Mouse (Mus musculus) midbrain, embryonic 12.5 days (tissue): Measurements from ENCODE around the gene Pdpk1. TPM values are rescaled to one million over a fixed set of nuclear protein-coding genes. Genes with fewer than 3 reads are reported as not detected.
A peak's percentile ranks its signal among the peaks of the same experiment; 100 is the strongest.

Source experiments
- ATAC-seq: fragments of 200-750 bp; cut with Nextera tagmentation; 2 replicates; pipeline ENCODE4 v1.8.0; 2017; ENCODE audit warnings: low read depth, moderate TSS enrichment, moderate library complexity; ENCODE audit not compliant: low FRiP score
- H3K27ac ChIP-seq: fragments of 300-500 bp; sonication (generic); replicated peaks from 2 replicates; pipeline ENCODE4 v1.5.1; 2016; ENCODE audit warnings: mild to moderate bottlenecking
- H3K27me3 ChIP-seq: fragments of 300-500 bp; sonication (generic); 2 replicates; pipeline ENCODE4 v1.6.1; 2016; ENCODE audit warnings: mild to moderate bottlenecking
- H3K36me3 ChIP-seq: fragments of 300-500 bp; sonication (generic); 2 replicates; pipeline ENCODE4 v1.6.1; 2016
- H3K4me1 ChIP-seq: fragments of 300-500 bp; sonication (generic); 2 replicates; pipeline ENCODE4 v1.6.1; 2016
- H3K4me2 ChIP-seq: fragments of 300-500 bp; sonication (generic); replicated peaks from 2 replicates; pipeline ENCODE4 v1.6.1; 2016; ENCODE audit warnings: mild to moderate bottlenecking, moderate library complexity
- H3K4me3 ChIP-seq: fragments of 300-500 bp; sonication (generic); 2 replicates; pipeline ENCODE4 v1.5.1; 2016; ENCODE audit warnings: mild to moderate bottlenecking
- H3K9ac ChIP-seq: fragments of 300-500 bp; sonication (generic); replicated peaks from 2 replicates; pipeline ENCODE4 v1.6.1; 2016; ENCODE audit warnings: mild to moderate bottlenecking, moderate library complexity
- H3K9me3 ChIP-seq: fragments of 300-500 bp; sonication (generic); 2 replicates; pipeline ENCODE4 v1.6.1; 2016; ENCODE audit warnings: mild to moderate bottlenecking
- WGBS: fragments of 180-500 bp; shearing (Covaris S2); methylation state at CpG from one replicate; pipeline ENCODE4 v1.1.7; 2016; 5-methylcytosine and 5-hydroxymethylcytosine counted together
- polyA plus RNA-seq: library from polyadenylated mRNA; unstranded; fragments of >200 nt; fragmentation: Nextera tagmentation; extraction: Ambion mirVana; gene quantifications from 2 replicates; pipeline ENCODE4 v1.2.1, GENCODE M21; 2016

Pdpk1 gene
- polyA plus RNA-seq, 1 experiment from 2014 or later = 56.2 TPM

DNA sequence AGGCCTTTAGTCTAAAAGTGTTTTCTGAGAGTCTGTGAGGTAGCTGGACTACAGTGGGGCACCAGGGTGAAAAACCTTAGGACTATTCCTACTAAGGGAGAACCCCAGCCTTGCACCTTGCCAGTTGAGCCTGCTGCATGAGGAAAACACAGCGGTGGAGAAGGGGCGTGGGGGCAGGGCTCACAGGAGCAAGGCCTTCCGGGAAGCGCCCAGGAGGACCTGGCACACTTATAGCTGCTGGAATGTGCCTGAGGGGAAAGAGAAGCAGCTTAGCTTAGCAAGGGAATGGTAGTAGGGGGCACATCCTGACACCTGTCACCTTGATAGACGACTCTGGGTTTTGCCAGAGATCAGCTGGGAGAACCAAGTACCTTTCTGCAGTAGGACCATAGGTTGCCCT lies 10.7 kb upstream of the Pdpk1 start:
- no peak for ATAC-seq
- H3K9me3 ChIP-seq = no peaks in the 10 kb centered on the region
- no peak overlapping the region for H3K4me3 ChIP-seq
- peaks cover 17% of the 10 kb centered on the region for H3K36me3 ChIP-seq
- peaks cover 15% of the 10 kb centered on the region for H3K4me1 ChIP-seq
- H3K27me3 ChIP-seq = no peaks in the 10 kb centered on the region
- H3K4me2 ChIP-seq = no peak overlapping the region
- H3K27ac ChIP-seq = no peak overlapping the region
- no peak overlapping the region for H3K9ac ChIP-seq
- WGBS = 80% methylated on average over 5 of the region's 5 CpGs

DNA sequence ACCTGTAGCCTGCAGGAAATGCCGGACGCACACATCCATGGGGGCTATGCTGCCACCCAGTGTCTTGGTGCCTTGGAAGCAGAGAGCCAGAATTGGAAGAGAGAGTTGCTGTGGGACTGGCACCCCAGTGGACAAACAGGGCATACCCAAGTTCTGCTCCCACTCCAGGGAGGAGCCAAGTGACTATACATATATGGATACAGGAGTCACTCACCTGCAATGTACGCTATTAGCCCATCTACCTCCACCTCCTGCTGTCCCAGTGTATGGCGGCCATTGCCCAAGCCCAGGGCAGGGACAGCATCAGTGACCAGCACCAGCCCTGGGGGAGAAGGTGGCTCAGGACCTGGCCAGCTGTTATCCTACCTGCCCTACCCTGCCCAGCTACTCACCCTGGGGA lies 6.8 kb upstream of the Pdpk1 start:
- no peak overlapping the region for H3K9ac ChIP-seq
- H3K27ac ChIP-seq = no peak overlapping the region
- H3K36me3 ChIP-seq = peaks cover 17% of the 10 kb centered on the region; the same call in 1 of the 2 replicates
- H3K9me3 ChIP-seq = no peaks in the 10 kb centered on the region
- ATAC-seq = no peak
- H3K4me2 ChIP-seq = no peak overlapping the region
- no peaks in the 10 kb centered on the region; the same call in 1 of the 2 replicates for H3K27me3 ChIP-seq
- 89% methylated on average over 4 of the region's 4 CpGs for WGBS
- peaks cover 4% of the 10 kb centered on the region for H3K4me1 ChIP-seq
- H3K4me3 ChIP-seq = no peak overlapping the region

DNA sequence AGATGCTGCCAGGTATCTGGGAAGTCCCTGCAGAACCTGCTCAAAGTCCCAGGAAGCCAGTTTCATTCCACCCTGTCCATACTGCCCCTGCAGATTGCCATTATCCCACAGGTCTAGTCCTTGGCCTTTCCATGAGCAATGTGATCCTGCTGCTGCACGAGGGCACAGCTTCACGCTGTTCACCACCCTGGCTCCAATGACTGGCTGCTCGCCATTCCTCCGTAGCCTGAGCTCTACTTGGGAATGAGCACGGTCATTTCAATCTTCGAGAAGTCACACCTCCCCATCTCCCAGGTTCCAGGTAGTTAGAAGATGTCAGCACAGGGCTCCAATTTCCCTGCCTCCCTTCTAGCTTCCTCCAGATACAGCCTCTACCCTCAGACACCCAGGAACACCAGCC lies 6.4 kb upstream of the Pdpk1 start:
- Histone ChIP-seq H3K9ac (no peak overlapping the region), H3K4me1 (peaks cover 4% of the 10 kb centered on the region; the same call in 1 of the 2 replicates), H3K27ac (no peak overlapping the region), H3K4me2 (no peak overlapping the region), H3K9me3 (no peaks in the 10 kb centered on the region), H3K27me3 (no peaks in the 10 kb centered on the region; the same call in 1 of the 2 replicates), H3K4me3 (no peak overlapping the region), H3K36me3 (peaks cover 17% of the 10 kb centered on the region; the same call in 1 of the 2 replicates)
- 96% methylated on average over 6 of the region's 6 CpGs for WGBS
- no peak for ATAC-seq

DNA sequence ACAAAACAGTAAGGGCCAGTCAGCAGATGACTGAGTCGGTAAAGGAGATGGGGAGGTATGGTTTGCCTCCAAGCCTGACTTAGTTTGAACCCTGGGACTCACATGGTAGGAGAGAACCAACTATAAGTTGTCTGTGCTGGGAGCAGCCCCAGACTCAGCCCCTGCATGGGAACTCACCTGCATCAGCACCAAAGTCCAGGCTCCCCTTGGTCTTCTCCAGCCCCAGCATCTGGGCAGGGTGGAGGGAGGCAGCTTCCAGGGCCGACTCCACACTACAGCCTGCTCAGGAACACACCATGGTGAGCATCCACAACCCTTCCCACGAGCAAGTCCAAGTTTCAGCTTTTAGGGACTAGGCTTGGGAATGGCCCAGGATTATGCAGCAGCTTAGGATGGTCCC lies 5.7 kb upstream of the Pdpk1 start:
- H3K4me2 ChIP-seq = no peak overlapping the region
- H3K27me3 ChIP-seq = no peaks in the 10 kb centered on the region; the same call in 1 of the 2 replicates
- no peak overlapping the region for H3K9ac ChIP-seq
- no peak overlapping the region for H3K4me3 ChIP-seq
- H3K36me3 ChIP-seq = peaks cover 17% of the 10 kb centered on the region; the same call in 1 of the 2 replicates
- H3K9me3 ChIP-seq = no peaks in the 10 kb centered on the region
- H3K27ac ChIP-seq = no peak overlapping the region
- 85% methylated on average over 3 of the region's 3 CpGs for WGBS
- H3K4me1 ChIP-seq = peaks cover 9% of the 10 kb centered on the region
- no peak for ATAC-seq

DNA sequence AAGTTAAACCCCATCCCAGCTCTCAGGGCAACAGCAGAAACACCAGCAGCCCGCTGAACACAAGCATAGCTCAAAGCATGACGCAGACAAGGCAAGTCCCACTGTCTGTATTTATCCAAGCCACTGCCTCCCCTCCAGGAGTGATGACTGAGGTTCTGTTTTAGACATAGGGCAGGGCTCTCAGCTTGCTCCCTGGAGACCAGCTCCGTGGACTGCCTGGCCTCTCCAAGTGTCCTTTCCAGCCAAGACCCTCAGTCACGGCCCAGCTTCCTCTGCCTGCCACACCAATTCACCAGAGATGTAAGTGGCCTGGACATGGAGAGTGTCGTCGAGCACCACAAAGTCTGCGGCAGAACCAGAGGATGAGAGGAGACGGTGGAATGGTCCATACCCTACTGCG lies 5.0 kb upstream of the Pdpk1 start:
- Histone ChIP-seq H3K36me3 (peaks cover 17% of the 10 kb centered on the region; the same call in 1 of the 2 replicates), H3K9ac (no peak overlapping the region), H3K4me1 (peaks cover 9% of the 10 kb centered on the region), H3K27ac (no peak overlapping the region), H3K4me3 (no peak overlapping the region), H3K27me3 (no peaks in the 10 kb centered on the region; the same call in 1 of the 2 replicates), H3K9me3 (no peaks in the 10 kb centered on the region), H3K4me2 (no peak overlapping the region)
- WGBS = 93% methylated on average over 9 of the region's 9 CpGs
- ATAC-seq = no peak

DNA sequence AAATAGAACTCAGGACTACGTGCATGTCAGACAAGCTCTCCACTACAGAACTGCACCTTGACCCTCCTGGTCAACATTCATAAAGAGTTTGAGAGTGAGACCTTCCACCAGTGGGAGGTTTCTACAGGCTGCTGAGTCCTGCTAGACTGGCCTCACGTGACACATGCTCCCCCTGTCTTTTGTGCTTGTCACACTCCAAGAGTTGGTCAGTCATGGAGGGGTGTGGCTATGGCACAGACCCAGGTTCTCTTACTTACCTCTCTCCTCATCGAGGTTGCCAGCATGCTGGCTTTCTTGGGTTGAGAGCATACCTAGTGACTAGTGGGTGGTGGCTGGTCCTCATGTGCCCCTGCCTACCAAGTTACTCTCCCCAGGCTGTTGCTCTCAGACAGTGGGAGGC lies 3.7 kb upstream of the Pdpk1 start:
- Histone ChIP-seq H3K27me3 (no peaks in the 10 kb centered on the region; the same call in 1 of the 2 replicates), H3K9ac (no peak overlapping the region)
- WGBS = 75% methylated on average over 3 of the region's 3 CpGs

DNA sequence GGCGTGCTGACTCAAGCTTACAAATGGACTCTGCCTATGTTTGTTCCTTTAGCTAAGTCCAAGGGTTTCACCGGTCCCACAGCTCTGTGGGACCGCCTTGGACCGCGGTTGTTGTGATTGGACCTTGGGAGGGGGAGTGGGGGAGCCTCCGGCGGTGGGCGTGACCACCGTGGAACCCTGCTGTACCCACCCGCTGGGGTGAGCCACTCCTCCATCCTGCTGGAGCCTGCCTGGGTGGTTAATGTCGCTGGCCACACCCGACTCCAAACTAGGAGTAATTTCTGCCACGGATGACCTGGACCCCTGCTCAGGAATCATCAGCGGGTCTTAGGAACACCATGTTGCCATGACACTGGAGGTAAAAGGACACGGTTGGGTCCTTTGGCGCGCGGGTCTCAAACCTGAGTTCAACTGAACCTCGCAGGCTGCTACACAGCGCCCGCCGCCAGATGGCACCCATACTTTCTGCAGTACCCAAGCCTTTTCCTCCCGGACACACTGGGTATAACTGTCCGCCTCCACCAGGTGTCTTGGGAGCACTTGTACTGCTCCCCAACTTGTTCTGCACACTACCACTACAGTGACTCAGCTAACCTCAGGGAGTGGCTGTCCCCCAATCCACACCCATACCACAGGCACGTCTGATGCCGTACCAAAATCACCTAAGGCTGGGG lies 1.3 kb upstream of the Pdpk1 start:
- WGBS = 2% methylated on average over 26 of the region's 26 CpGs
- no peaks in the 10 kb centered on the region for H3K9me3 ChIP-seq

More for the DNA sequence above, 3.7 kb upstream of the Pdpk1 start:
- Histone ChIP-seq H3K27ac (no peak overlapping the region), H3K36me3 (peaks cover 17% of the 10 kb centered on the region; the same call in 1 of the 2 replicates), H3K4me1 (peaks cover 9% of the 10 kb centered on the region), H3K4me3 (no peak overlapping the region), H3K9me3 (no peaks in the 10 kb centered on the region), H3K4me2 (no peak overlapping the region)
- ATAC-seq = no peak

DNA sequence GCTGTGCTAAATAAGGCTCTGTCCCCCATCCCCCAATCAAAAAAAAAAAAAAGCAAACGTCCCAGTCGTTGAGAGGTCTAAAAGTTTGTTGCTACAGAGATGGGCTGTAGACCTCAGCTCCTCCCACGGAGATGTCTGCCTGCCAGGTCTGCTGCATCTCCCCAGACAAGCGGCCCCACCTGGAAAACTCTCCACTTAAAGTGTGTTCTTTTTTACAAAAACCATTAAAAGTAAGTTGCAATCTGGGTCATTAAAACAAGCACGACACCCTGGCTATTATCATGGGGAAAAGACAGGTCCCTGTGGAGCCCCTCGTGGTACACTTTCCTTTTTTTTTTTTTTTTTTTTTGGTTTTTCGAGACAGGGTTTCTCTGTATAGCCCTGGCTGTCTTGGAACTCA lies 658 bp upstream of the Pdpk1 start:
- H3K36me3 ChIP-seq = 0 out of 2 replicates have a peak, but pooled peaks cover 9% of the 10 kb centered on the region
- no peaks in the 10 kb centered on the region for H3K9me3 ChIP-seq
- no peak overlapping the region for H3K4me3 ChIP-seq
- no peaks in the 10 kb centered on the region; the same call in 1 of the 2 replicates for H3K27me3 ChIP-seq
- H3K4me1 ChIP-seq = peaks cover 9% of the 10 kb centered on the region
- peak overlapping the region; percentile 58 for H3K4me2 ChIP-seq
- no peak overlapping the region for H3K9ac ChIP-seq
- 23% methylated on average over 7 of the region's 7 CpGs for WGBS
- no peak overlapping the region for H3K27ac ChIP-seq
- ATAC-seq = no peak

More for the DNA sequence above, 1.3 kb upstream of the Pdpk1 start:
- Histone ChIP-seq H3K4me2 (peak overlapping the region; percentile 58), H3K36me3 (0 out of 2 replicates have a peak, but pooled peaks cover 10% of the 10 kb centered on the region), H3K27ac (no peak overlapping the region), H3K4me3 (peak overlapping the region; percentile 33), H3K9ac (peak overlapping the region; percentile 34; the same call in 1 of the 2 replicates), H3K4me1 (peaks cover 9% of the 10 kb centered on the region), H3K27me3 (no peaks in the 10 kb centered on the region; the same call in 1 of the 2 replicates)
- ATAC-seq = peak; percentile 84

DNA sequence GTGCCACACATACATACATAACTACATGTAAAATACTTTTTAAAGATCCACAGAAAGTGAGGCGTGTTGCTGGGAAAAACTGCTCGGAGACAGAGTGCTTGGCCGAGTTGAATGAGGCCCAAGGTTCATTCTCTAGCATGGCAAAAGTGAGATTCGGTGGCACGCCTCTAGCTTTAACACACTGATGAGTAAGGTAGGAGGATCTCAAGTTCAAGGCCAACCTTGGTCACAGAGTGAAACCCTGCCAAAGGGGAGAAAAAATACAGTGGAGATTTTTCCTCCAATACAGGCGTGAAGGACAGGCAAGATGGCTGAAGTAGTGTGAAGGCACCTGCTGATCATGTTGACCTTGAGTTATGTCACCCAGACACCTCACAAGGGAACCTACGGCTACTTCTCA lies 1.3 kb downstream of the Pdpk1 start:
- Histone ChIP-seq H3K9me3 (no peaks in the 10 kb centered on the region), H3K36me3 (no peaks in the 10 kb centered on the region), H3K4me3 (no peak overlapping the region), H3K9ac (no peak overlapping the region), H3K27me3 (no peaks in the 10 kb centered on the region; the same call in 1 of the 2 replicates), H3K27ac (no peak overlapping the region), H3K4me1 (peaks cover 9% of the 10 kb centered on the region), H3K4me2 (no peak overlapping the region)
- no peak for ATAC-seq
- 87% methylated on average over 7 of the region's 7 CpGs for WGBS

DNA sequence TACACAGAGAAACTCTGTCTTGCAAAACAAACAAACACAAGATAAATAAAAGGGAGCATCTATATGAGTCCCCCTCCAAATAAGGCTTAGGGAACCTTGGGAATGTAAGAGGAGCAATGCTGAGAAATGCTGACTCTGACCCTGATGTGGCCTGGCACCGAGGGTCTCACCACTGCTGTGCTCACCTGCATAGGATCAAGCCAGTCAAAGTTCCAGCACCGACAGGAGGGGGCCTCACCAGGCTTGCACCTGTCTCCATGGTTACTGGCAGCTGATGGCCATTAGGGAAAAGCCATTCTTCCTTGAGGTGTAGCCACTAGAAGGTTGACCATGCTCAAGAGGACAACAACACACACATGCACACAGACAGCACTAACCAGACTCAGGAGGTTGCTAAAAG lies 7.8 kb downstream of the Pdpk1 start:
- no peaks in the 10 kb centered on the region for H3K27me3 ChIP-seq
- no peaks in the 10 kb centered on the region for H3K9me3 ChIP-seq
- 37% methylated on average over 2 of the region's 2 CpGs for WGBS
- H3K27ac ChIP-seq = no peak overlapping the region
- H3K4me1 ChIP-seq = peaks cover 17% of the 10 kb centered on the region
- ATAC-seq = no peak
- H3K4me3 ChIP-seq = no peak overlapping the region
- no peak overlapping the region for H3K4me2 ChIP-seq
- no peaks in the 10 kb centered on the region for H3K36me3 ChIP-seq
- no peak overlapping the region for H3K9ac ChIP-seq

DNA sequence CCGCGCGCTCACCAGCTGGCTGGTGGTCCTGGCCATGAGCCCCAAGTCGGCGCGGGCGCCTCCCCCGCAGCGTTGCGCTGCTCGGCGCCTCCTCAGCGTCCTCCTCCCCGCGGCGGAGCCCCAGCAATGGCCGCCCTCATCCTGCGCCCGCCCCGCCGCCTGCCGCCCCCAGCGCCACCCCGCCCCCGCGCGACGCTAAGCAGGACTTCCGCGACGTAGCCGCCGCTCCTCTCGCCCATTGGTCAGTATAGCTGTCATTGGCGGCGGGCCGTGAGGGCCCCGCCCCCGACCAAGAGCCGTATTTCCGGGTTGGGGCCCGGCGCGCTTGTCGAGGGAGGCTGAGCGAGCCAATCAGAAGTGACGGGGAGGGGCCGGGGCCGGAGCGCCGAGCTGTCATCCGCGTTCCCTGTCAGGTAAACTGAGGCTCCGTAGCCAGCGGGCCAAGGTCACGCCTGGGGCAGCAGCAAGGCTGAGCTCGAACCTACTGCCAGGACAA lies 9.3 kb downstream of the Pdpk1 start:
- peaks cover 17% of the 10 kb centered on the region for H3K4me1 ChIP-seq
- WGBS = under 1% methylated on average over 54 of the region's 57 CpGs
- ATAC-seq = peak; percentile 99
- no peaks in the 10 kb centered on the region for H3K9me3 ChIP-seq
- H3K9ac ChIP-seq = peak overlapping the region; percentile 91
- H3K27ac ChIP-seq = peak overlapping the region; percentile 82
- H3K27me3 ChIP-seq = no peaks in the 10 kb centered on the region
- H3K4me2 ChIP-seq = peak overlapping the region; percentile 97
- peak overlapping the region; percentile 99 for H3K4me3 ChIP-seq
- H3K36me3 ChIP-seq = no peaks in the 10 kb centered on the region

DNA sequence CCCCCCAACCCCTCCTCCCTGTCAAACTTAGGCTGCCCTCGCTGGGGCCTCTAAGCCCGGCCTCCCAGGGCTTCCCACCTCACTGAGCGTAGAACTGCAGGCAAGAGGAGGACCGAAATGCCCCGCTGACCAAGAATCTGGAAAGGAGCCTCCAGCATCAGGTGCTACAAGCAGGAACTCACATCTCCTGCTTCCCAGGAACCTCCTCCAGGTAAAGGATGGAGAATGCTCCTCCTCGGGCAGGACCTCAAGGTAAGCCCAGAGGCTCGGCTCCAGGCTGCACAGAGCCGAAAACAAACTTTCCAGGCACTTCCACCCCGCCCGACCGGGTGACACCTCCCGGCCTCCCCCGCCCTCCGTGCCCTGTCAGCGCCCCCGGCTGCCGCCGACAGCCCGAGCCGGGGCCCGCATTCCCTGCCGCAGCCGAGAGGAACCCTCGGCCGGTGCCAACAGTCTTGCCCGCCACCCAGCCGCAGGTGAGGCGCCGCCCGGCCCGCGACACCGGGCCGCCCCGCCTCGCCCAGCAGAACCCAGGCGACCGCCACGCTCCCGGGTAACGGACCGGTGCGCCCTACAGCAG lies 9.8 kb downstream of the Pdpk1 start:
- WGBS = 2% methylated on average over 34 of the region's 43 CpGs

More for the DNA sequence above, 9.8 kb downstream of the Pdpk1 start:
- no peak for ATAC-seq
- Histone ChIP-seq H3K9ac (peak overlapping the region; percentile 91), H3K27me3 (no peaks in the 10 kb centered on the region), H3K4me3 (peak overlapping the region; percentile 99), H3K4me2 (peak overlapping the region; percentile 97), H3K27ac (peak overlapping the region; percentile 82), H3K36me3 (no peaks in the 10 kb centered on the region), H3K4me1 (peaks cover 17% of the 10 kb centered on the region), H3K9me3 (no peaks in the 10 kb centered on the region)
